Mouse (Mus musculus) embryonic fibroblast, embryonic 13.5 days (primary cell): ENCODE results near the gene Gm20479. TPM values are rescaled to one million over a fixed set of nuclear protein-coding genes. Genes with fewer than 3 reads are reported as not detected.

Experiments used
- H3K27ac ChIP-seq: 2 replicates; pipeline ENCODE4 v1.5.1; 2012; ENCODE audit warnings: low read length, control low read depth, inconsistent platforms; ENCODE audit not compliant: insufficient read depth
- H3K4me1 ChIP-seq: 2 replicates; pipeline ENCODE4 v1.6.1; 2011; ENCODE audit warnings: low read length; ENCODE audit not compliant: control insufficient read depth, insufficient read depth
- H3K4me3 ChIP-seq: 2 replicates; pipeline ENCODE4 v1.5.1; 2011; ENCODE audit warnings: mild to moderate bottlenecking, control low read depth, low read length; ENCODE audit not compliant: insufficient read depth
- CTCF ChIP-seq: IDR thresholded peaks from 2 replicates; pipeline ENCODE4 v1.5.1; 2011; ENCODE audit warnings: mild to moderate bottlenecking, control low read depth, low read length, moderate library complexity, borderline replicate concordance; ENCODE audit not compliant: insufficient read depth
- POLR2A ChIP-seq: IDR thresholded peaks from 2 replicates; pipeline ENCODE4 v1.6.1; 2011; ENCODE audit warnings: low read depth, mild to moderate bottlenecking, control low read depth, low read length, moderate library complexity
- polyA plus RNA-seq: library from polyadenylated mRNA; stranded (reverse); fragments of >200 nt; gene quantifications from 2 replicates; pipeline ENCODE4 v1.2.4, GENCODE M21; 2011; ENCODE audit warnings: low read depth; ENCODE audit not compliant: missing spikeins, insufficient read length

Gene Gm20479
- polyA plus RNA-seq, 1 experiment, result 6.2 TPM

DNA sequence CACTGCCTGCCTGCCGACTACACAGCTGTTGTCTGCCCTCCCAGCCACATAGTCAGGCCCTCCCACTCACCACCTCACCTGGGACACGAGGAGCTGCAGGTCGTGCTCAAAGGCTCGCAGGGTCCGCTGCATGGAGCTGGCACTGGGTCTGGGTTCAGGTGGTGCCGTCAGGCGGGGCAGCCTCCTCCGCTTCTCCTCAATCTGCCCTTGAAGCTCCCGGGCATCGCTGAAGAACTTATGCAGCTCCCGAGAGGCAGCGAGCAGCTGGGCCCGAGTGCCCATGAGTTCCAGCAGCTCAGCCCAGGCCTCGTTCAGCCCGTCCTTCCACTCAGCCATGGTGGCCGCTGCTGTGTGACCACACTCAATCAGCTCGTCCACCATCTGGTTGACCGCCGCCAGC is 11.9 kb upstream of the Gm20479 start:
- TF ChIP-seq CTCF, result no peak
- no peak for TF ChIP-seq POLR2A
- no peak overlapping the region for H3K27ac ChIP-seq
- H3K4me1 ChIP-seq, result no peaks in the 10 kb centered on the region

DNA sequence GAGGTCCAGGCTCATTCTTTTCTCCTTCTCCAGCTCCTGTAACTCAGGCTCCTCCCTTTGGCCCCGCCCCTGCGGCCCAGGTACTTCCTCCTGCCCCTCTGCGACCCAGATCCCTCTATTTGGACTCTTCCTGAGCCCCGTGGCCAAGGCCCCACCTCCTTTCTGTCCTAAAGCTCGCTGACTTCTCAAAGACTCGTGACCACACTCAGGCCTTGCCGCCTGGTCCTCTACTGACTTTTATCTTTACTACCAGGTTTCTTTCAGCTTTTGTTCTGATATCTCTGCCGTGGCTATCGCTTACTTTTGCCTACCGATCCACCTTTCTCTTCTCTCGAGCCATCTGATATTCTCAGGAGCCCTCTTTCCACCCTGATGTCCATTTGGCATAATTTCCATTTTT is 10.8 kb upstream of the Gm20479 start:
- no peak overlapping the region for H3K4me3 ChIP-seq
- no peaks in the 10 kb centered on the region for H3K4me1 ChIP-seq
- H3K27ac ChIP-seq, result no peak overlapping the region
- TF ChIP-seq CTCF, result no peak
- TF ChIP-seq POLR2A, result no peak

More for the DNA sequence above, 11.9 kb upstream of the Gm20479 start:
- H3K4me3 ChIP-seq, result no peak overlapping the region

DNA sequence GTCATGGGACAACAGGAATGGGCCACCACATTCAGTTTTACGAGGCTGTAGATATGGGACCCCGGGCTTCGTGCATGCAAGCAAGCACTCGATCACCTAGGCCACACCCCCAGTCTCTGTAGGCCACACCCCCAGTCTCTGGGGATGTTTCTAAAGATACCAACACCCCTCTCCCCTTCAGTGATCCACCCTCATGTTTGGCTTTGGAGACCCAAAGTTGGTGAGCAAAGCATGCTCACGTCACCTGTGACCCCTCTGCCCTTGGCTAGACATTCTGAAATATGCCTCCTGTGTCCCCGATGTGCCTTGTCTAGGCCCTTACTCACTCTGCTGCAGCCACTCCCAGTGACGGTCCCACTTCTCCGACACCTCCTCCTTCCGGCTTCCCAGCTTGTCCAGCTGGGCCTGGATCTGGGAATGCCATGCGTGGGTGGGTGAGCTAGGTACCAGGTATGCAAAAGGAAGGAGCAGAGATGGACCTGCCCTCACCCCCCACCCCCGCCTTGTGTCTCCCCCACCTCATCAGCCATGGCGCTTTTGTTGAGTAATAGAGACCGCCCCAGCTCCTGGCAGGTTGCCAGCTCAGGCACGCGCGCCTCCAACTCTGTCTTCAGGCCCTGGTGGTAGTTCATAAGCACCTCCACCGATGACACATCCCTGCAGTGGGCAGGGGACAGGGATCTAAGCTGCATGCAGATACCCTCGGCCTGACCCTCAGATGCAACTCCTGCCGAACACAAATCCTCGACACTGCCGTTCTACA is 9.0 kb upstream of the Gm20479 start:
- TF ChIP-seq POLR2A, result no peak
- no peak for TF ChIP-seq CTCF
- no peak overlapping the region for H3K27ac ChIP-seq
- no peak overlapping the region for H3K4me3 ChIP-seq

DNA sequence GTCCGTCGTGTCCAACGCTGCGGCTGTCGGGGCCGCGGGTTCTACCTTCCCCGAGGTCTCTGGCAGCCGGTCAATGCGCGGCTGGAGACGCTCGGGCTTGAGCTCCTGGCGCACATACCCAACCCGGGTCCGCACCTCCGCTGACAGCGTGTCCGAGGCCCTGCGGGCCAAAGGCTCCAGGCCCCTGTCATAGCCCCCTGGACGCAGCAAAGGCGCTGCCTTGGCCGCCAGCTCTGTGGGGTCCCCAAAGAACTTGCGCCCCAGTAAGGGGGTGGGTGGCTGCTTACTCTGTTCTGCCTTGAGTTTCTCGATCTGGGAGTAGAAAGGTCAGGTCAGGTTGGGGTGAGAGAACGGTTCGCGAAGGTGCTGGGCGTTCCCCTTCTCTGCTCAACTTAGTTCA is 7.2 kb upstream of the Gm20479 start:
- Histone ChIP-seq H3K27ac (no peak overlapping the region), H3K4me3 (no peak overlapping the region), H3K4me1 (no peaks in the 10 kb centered on the region)
- TF ChIP-seq CTCF (no peak), POLR2A (no peak)

More for the DNA sequence above, 9.0 kb upstream of the Gm20479 start:
- no peaks in the 10 kb centered on the region for H3K4me1 ChIP-seq

DNA sequence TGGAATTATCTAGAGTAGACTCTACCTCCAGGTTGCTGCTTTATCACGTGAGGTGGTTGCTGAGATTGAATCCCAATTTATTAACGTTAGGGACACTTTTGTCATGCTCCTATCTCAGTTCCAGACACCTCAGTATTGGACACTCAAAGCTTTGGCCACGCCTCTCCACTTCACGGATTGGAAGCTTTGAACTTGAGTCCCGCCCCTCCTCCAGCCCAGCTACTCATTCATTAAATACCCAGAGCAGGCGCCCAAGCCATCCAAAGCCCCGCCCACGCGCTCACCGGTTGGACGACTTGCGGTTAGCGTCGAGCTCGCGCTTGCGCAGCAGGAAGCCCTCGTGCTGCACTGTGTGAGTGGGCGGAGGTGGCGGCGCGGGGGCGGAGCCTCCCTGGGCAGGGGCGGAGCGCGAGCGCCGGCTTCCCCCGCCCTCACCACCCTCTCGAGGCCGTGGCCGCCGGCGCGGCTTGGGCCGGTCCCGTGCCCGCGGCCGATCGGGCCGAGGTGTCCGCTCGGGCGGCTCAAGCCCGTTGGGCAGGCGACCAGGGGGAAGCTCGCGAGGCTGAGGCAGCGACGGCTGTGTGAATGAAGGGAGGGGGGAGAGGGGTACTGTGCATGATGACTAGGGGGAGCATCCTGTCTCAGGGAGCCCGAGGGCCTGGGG is 4.2 kb upstream of the Gm20479 start:
- H3K4me3 ChIP-seq, result peak overlapping the region; percentile 46
- no peak overlapping the region for H3K27ac ChIP-seq
- no peaks in the 10 kb centered on the region for H3K4me1 ChIP-seq
- TF ChIP-seq CTCF, result no peak
- TF ChIP-seq POLR2A, result peak; percentile 77

DNA sequence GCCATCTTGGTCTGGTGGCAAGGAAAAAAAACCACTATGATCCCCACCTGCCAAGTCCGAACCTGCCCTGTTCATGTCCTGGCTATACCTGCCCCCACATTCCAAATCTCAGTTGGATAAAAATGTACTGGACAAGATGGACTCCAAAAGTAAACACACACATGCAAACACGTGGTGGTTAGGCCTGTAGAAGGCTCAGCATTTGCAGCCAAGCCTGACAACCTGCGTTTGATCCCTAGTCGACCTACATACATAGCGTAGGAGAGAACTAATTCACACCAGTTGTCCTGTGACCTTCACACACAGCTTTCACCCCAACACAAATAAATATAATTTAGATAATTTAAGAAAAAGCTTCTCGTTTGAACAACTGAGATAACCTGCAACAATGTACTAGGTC is 3.5 kb upstream of the Gm20479 start:
- no peak for TF ChIP-seq CTCF
- no peak for TF ChIP-seq POLR2A
- no peak overlapping the region; the same call in 1 of the 2 replicates for H3K4me3 ChIP-seq
- H3K27ac ChIP-seq, result no peak overlapping the region
- no peaks in the 10 kb centered on the region for H3K4me1 ChIP-seq

DNA sequence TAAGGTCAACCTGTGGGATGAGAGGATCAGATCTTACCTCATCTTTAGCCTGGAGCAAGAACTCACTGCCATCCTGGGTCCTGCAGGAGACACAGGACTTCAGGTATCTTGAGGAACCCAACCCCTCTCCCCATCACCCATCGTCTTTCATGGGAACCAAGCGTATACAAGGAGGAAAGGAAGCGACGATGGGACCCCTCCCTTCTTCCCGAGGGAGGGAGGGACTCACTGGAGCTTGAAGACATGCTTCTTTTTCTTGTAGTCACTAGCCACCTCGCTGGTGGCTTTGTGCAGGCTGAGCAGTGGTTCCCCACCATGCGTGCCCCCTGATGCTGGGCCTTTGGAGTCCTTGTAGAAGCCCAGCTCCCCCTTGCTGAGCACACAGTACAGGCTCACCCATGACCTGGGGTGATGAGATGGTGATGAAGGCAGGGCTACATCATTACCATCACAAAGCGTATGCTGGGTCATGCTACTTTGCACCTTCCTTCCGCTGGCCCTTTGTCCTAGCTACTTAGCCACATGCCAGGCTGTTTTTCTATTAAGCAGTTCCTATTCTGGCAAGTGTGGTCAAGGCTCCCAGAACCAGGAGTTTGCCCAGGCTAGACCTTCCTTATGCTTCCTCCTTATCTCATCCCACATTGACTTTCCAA is 2.6 kb upstream of the Gm20479 start:
- TF ChIP-seq CTCF (no peak), POLR2A (no peak)
- H3K4me1 ChIP-seq, result no peaks in the 10 kb centered on the region

DNA sequence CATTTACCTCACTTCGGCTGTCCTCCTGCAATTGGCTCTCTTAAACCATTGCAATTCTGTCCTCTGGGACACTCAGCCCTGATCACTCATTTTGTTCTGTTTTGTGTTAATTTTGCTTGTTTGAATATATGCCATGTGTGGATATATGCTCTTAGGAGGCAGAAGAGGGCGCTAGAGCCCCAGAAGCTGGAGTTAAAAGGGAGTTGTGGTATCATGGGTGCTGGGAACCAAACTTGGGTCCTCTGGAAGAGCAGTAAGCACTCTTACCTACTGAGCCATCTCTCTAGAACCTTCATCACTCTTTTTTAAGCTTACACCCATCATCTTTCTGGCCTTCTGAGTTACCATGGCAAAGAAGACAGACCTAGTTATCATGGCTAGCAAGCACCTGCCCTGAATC is 1.9 kb upstream of the Gm20479 start:
- H3K4me3 ChIP-seq, result no peak overlapping the region
- TF ChIP-seq CTCF (no peak), POLR2A (no peak)
- no peaks in the 10 kb centered on the region for H3K4me1 ChIP-seq
- no peak overlapping the region for H3K27ac ChIP-seq

More for the DNA sequence above, 2.6 kb upstream of the Gm20479 start:
- H3K27ac ChIP-seq, result no peak overlapping the region
- H3K4me3 ChIP-seq, result no peak overlapping the region

DNA sequence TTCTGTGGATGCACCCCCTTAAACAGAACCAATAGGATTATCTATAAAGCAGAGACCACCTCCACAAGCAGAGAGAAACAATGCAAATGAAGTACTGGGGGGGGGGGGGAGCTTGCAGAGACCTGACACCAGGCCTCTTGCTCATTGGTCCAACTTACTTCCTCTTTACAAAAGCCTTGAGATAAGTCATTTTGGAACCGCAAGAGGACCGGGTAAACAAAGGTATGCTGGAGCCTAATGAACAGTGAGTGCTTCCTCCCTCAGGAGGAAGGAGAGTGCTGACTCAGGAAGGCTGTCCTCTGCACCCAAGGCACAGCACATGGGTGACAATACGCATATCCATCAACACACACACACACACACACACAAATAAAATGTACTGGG is 368 bp upstream of the Gm20479 start:
- TF ChIP-seq CTCF (no peak), POLR2A (no peak; the same call in 1 of the 2 replicates)
- Histone ChIP-seq H3K4me3 (no peak overlapping the region), H3K27ac (peak overlapping the region; percentile 64), H3K4me1 (no peaks in the 10 kb centered on the region)

DNA sequence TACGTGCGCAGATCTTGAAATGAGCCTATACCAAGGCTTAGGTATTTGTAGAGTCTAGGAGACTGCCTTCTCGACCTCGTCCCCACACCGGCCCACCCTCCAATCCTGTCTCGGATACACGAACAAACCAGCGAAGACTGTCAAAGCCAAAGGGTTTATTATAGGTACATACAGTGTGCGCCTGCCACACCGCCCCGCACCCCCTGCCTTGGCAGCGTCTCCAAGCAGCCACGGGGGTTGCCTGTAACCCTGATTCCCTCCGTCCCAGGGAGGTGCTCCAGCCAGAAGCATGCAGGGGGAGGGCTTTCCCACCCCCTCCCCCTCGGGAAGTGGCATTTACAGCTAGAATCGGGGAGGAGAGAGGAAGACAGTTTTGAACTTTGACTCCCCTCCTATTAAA is 971 bp downstream of the Gm20479 start:
- H3K4me3 ChIP-seq, result peak overlapping the region; percentile 91
- no peaks in the 10 kb centered on the region for H3K4me1 ChIP-seq
- no peak for TF ChIP-seq CTCF
- peak overlapping the region; percentile 64 for H3K27ac ChIP-seq
